Mouse (Mus musculus): ENCODE measurements around the gene Gm49711. TPM values are rescaled to one million over a fixed set of nuclear protein-coding genes. Genes with fewer than 3 reads are reported as not detected.
A peak's percentile ranks its signal among the peaks of the same experiment; 100 is the strongest.

The Gm49711 gene
- total RNA-seq (2015; ENCODE audit: low replicate concordance) (not detected in 2 replicates), total RNA-seq (2017; ENCODE audit: low replicate concordance) (not detected in 2 replicates)

GRCm38 (mm10) chr16:92057852-92058643 lies at the start of gene Gm49711, which contains the start of the genes Mrps6 and Slc5a3:
Gene Gm49711, plus strand, starts transcription at chr16:92058316.
Gene Mrps6, plus strand, starts transcription at chr16:92058270.
Gene Slc5a3, plus strand, starts transcription at chr16:92058322.
- peak; percentile 74 for ATAC-seq (replicated peaks; ENCODE audit: low FRiP score, poor library complexity, severe bottlenecking)

DNA sequence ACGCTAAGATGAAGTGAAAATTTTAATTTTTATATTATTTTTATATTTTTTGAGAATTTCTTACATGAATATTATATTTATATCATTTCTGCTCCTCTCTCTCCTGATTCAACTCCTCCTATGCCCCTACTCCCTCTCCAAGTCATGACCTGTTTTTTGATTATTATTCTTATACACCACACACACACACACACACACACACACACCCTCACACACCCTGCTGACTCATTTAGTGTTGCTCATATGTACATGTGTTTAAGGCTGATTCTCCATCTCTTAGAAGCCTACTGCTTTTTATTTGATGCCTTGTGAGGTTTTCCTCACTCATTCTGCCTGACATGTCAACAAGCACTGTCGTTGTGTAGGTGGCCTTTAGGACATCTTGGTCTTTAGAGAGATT lies 48.5 kb upstream of the Gm49711 start:
- ATAC-seq (replicated peaks; ENCODE audit: low FRiP score, poor library complexity, severe bottlenecking) = no peak

DNA sequence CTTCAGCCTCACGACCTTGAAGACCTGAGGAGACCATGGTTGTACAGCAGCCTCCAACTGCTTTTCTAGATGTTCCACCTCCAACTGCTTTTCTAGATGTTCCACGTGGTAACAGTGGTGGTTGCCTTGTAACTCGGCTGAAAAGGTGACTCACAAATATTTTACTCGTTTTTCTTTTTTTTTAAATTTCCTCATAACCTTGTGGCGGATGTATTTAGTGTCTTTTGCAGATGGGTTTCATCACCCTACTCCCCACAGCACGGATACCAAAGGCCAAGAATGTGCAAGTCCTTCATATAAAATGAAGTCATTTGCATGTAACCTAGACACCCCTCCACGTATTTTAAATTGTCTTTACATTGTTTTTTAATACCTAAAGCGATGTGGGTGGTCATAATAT lies 41.3 kb upstream of the Gm49711 start:
- no peak for ATAC-seq (replicated peaks; ENCODE audit: low FRiP score, poor library complexity, severe bottlenecking)

- no peak for ATAC-seq (replicated peaks; ENCODE audit: low FRiP score, poor library complexity, severe bottlenecking)
Measured at GRCm38 (mm10) chr16:92019141-92020118, 38.7 kb upstream of the Gm49711 start.

DNA sequence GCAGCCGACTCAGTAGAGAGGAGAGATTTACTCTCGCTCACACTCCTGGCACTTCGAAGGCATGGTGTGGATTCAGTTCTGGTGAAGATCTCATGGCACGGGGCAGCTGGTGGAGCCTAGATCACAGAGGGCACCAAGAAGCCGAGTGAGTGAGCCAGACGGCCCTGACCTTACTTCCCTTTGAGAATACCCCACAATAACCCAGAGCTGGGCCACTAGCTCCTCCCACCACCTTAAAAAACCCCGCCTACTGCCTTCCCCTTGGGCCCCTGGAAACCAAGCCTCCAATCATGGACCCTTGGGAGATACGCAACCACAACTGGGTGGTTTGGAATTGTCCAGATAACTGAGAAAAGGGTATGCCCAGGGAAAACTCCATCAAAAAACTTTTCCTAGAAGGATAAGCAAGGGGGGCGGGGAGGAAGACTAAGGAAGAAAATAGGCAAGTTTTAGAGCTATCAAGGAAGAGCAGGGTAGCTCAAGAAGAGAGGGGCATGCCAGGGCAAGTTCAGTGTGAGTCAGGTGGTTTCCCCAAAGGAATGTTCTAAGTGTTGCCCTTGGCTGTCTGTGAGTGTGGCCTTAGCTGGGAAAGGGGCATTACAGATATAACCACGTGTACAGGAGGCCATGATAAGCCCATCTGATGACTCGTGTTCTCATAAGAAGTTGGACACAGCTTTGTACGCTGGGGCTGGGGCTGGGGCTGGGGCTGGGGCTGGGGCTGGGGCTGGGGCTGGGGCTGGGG lies 36.3 kb upstream of the Gm49711 start:
- no peak for ATAC-seq (replicated peaks; ENCODE audit: low FRiP score, poor library complexity, severe bottlenecking)

- no peak for ATAC-seq (replicated peaks; ENCODE audit: low FRiP score, poor library complexity, severe bottlenecking)
Measured at GRCm38 (mm10) chr16:92022494-92023283, 35.4 kb upstream of the Gm49711 start.

- no peak for ATAC-seq (replicated peaks; ENCODE audit: low FRiP score, poor library complexity, severe bottlenecking)
Measured at GRCm38 (mm10) chr16:92033286-92033685, 24.8 kb upstream of the Gm49711 start.

DNA sequence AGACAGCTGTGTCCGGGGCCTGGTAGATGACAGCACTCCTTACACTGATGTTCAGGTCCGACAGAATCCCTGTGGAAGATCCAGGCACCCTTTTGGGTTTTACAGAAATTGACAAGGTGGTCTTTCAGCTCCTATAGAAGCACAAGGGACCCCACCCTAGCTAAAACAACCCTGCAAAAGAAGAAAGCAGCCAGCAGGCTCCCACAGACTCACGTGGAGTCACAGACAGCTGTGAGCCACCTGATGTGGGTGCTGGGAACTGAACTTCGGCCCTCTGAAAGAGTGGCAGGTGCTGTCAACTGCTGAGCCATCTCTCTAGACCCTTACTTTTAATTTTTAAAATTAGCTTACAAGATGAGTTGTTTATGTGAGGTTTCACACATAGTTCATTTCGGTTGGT lies 23.4 kb upstream of the Gm49711 start:
- no peak for ATAC-seq (replicated peaks; ENCODE audit: low FRiP score, poor library complexity, severe bottlenecking)

- no peak for ATAC-seq (replicated peaks; ENCODE audit: low FRiP score, poor library complexity, severe bottlenecking)
Measured at GRCm38 (mm10) chr16:92036701-92037100, 21.4 kb upstream of the Gm49711 start.

DNA sequence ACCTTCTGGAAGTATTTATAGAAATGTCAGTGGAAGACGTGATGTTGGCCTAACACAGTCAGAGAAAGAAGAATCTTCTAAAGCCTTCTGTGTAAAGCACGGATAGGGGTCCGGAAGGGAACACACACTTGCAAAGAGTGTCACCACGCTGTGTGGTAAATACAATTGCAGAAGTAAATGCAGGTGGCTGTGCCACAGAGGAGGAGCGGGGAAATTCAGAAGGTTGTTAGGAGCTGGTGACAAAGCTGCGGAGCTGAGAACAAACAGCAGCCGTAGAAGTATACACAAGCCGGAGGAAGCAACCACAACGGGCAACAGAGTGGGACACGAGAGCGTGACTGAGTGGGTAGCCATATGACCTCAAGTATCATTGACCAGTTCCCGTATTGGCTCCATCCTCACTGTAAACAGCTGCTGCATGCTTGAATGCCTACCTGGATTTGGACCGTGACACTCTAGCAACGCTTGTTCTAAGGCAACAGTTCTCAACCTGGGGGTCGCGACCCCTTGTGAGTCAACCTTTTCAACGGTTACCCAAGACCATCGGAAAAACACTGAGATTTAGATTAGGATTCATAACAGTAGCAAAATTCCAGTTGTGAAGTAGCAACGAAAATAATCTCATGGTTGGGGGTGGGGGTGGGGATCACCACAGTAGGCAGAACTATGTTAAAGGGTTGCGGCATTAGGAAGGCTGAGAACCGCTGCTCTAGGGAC lies 20.1 kb upstream of the Gm49711 start:
- ATAC-seq (replicated peaks; ENCODE audit: low FRiP score, poor library complexity, severe bottlenecking) = no peak

GRCm38 (mm10) chr16:92039421-92039820 lies 18.7 kb upstream of the Gm49711 start:
- ATAC-seq (replicated peaks; ENCODE audit: low FRiP score, poor library complexity, severe bottlenecking) = 0 out of 2 replicates have a peak, but pooled peaks have one; percentile 34

GRCm38 (mm10) chr16:92039966-92040365 lies 18.1 kb upstream of the Gm49711 start:
- ATAC-seq (replicated peaks; ENCODE audit: low FRiP score, poor library complexity, severe bottlenecking) = no peak

DNA sequence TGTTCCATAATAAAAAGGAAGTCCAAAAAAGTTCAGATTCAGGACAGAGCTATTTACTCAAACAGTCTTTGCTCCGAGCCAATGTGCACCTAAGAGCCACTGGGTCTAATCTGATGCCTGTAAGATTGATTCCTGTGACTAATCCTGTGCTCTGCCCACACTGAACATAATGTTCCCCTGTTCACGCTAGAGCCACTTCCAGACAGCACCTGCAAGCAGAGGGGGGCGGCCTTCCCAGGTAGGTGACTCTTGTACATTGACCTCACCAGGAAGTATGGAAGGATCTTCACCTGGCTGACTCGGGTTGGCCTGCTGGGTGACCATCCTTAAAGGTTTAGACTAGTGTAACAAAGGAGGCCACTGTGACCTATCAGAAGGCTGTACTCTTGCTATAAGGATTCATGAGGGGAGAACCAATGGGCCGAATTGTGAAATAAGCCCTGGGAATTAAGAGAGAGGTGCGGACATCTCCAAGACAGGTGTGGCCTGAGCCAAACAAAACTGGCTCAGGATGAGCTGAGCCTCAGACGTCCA lies 6.3 kb upstream of the Gm49711 start:
- no peak for ATAC-seq (replicated peaks; ENCODE audit: low FRiP score, poor library complexity, severe bottlenecking)

GRCm38 (mm10) chr16:92052569-92052968 lies 5.5 kb upstream of the Gm49711 start:
- no peak for ATAC-seq (replicated peaks; ENCODE audit: low FRiP score, poor library complexity, severe bottlenecking)

DNA sequence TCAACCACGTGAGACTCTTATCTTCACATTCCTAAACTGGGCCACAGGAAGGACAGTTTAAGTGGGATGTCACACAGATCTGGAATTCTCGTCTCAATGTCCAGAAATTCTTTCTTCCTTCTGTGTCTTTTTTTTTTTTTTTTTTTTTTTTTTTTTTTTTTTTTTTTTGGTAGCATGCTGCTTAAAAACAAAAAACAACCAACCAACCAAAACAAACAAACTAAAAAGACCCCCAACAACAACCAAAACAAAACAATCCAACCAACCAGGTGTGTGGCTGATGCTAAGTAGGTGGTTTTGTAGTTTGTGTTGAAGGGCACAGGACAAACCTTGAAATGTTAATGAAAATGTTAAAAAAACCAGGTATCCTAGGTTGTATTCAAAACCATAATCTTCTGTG lies 1.4 kb upstream of the Gm49711 start:
- ATAC-seq (replicated peaks; ENCODE audit: low FRiP score, poor library complexity, severe bottlenecking) = no peak

DNA sequence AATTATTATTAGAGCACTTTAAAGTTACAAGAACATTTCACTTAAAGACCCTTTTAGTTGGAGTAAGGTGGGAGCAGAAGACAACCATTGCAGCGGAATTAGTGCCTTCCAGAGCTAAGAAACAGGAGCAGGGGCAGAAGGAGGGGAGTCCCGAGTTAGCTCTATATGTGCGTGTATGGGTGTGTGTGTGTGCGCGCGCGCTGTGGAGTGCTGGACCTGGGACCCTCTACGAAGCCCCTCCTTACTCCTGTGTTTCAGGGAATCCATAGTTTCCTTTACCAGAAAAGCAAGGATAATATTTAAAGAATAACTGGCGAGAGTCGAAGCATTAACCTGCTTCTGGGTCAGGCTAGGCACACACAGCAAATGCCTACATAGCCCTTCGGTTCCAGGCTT lies 662 bp upstream of the Gm49711 start:
- ATAC-seq (replicated peaks; ENCODE audit: low FRiP score, poor library complexity, severe bottlenecking) = no peak

- no peak for ATAC-seq (replicated peaks; ENCODE audit: low FRiP score, poor library complexity, severe bottlenecking)
Measured at GRCm38 (mm10) chr16:92058644-92059620, 816 bp downstream of the Gm49711 start.
